Mouse (Mus musculus) kidney, postnatal 36 days (tissue): ENCODE results near the gene Gm1113.

Experiments
- DNase-seq, 2 experiments: peaks; one replicate each; pipeline ENCODE4 v3.0.0; 2021 to 2022; ENCODE audit warnings: mixed read lengths in 2 of 2

Gene Gm1113

DNA sequence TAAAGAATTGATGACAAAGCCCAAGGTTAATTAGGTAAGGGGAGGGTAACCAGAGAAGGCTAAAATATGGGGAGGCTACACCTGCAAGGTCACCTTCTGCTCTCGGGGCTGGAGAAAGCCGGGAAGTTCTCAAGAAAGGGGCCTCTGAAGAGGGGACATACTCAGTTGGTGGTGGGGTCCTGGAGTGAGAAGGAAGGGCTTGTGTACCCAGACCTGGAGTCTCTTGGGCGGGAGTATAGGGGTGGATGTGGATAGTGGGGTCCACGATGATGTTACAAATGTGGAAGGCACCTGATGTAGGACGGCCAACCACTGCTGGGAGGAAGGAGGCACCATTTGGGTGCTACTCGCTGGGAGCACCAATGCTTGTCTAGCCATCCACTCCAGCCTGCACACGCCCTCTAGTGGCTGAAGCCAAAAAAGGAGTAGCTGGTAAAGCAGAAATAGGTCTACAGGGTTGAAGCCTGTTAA is 5.9 kb upstream of the Gm1113 start:
- peak; percentile 63 to 81 for DNase-seq

DNA sequence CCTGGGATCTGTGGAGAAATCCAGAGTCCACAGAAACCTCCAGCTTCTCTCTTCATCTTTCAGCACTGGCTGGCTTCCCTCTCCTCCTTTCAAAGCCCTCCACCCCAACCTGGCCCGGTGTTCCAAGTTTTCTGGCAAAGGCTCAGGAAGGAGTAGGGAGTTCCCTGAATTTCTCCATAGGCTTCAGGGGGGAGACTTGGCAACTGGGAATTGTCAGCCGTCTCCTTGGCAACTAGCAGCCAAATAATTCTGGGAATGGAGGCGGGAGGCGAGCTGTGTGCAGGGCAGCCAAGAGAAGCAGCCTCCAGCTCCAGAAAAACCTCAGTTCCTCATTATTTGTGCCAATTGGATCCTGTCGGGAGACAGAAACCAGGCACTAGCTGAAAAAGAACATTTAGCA is 5.5 kb upstream of the Gm1113 start:
- DNase-seq = no peak

DNA sequence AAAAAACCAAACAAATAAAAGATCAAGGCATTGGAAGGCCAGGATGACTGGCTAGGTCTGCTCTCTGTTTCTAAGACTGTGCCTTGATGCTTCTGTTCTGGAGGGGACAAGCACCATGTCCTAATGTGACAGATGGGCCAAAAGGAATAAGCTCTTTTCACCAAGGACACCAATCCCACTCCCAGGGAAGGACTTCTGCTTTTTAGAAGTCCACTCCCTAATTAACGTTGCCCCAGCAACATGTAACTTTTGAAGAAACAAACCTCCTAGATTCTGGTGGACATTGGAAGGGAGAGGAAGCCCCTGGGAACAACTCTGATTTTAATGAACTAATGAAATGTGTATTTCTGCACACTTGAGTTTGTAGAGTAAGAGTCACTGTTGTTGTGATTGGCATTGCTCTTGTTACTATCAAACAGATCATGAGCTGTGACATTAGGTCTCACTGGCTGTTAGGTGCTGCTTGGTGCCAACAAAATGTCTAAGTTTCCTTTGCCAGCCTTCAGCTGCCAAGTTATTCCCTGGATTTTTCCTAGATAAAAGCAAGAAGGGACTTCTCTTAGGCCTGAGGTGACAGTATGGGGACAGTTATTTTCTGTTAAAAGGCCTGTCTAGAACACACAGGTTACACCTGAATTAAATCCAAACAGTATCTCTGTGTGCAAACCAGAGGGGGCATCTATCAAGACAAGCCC is 4.9 kb upstream of the Gm1113 start:
- no peak for DNase-seq

DNA sequence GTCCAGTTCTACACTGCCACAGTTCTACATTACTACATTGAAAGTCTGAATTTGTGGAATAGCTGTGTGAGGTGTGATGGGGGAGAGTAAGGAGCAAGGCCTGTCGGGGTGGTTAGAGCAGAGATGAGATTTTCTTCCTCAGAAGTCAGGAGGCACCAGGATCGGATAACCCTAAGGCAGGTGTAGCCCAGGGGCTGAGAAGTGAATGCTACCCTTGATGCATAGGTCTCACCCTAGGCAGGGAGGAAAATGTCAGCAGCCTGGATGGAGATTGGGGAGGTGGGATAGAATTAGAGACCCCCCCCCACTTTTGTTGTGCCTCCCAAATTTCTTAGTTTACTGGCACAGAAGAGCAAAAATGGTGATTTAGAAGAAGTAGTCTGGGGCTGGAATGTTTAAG is 4.2 kb upstream of the Gm1113 start:
- DNase-seq = no peak

DNA sequence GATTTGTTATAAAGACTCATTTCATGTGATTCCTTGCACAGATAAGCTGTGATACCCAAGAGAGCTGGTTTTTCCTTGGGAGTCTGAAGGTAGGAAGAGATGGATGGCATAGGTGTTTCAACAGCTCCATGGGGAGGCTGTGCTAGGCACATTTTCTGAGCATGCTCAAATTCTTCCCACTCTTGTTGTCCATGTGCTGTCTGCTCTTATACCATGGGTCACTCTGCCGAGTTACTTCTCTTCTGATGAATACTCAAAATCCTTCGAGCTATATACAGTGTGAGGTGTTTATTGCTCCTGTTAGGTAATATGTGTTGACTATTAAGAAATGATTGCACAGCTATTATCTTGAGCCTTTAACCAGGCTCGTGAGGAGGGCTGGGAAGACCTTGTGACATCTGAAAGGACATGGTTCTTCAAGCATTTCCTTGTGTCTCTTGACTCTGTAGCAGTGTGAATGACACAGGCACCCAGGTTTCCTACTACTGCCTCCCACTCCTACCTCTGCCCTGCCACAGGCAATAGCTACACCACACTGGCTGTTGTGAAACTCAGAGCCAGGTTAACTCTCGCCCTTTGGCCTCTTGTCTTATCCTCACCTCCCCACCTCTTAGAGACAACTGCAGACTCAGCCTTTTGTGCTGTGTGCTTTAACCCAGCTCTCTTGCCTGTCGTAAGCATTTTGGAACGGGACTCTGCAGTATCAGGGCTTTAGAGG is 2.7 kb upstream of the Gm1113 start:
- DNase-seq = peak in 1 of 2 experiments; percentile 9

DNA sequence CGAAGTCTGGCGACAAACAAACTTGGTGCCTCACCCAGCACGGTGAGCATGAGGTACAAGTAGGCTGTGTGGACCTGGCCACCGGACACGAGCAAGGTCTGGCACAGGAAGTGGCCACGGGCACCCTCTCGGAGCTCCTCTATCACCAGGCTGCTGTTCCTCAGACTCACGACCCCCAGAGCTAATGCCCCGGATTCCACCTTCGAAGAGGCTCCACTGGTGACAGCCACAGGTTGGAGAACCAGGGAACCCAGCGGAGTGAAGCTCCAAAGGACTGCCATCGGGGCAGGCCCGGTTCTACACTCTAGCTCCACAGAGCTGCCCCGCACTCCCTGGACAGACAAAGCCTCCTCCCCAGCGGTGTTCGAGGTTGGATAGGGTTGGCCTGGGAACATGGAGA is 1.4 kb downstream of the Gm1113 start:
- no peak for DNase-seq

DNA sequence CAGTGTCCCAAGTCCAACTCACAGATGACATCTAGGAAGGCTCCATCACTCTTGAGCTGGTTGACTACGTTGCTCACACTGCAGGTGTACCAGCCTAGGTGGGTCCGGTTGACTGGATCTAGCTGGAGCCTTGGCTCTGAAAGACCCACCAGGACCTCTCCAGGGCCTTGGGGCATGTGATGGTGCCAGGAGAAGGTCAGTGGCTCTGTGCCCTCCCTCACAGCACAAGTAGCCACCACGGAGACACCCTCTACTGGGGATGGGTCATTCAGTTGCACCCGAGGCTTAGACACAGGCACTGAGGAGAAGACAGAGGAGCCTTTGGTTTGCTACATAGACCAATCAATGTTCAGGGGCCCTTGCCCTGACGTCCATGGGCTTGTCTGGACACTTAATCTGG is 1.9 kb downstream of the Gm1113 start:
- DNase-seq = no peak

DNA sequence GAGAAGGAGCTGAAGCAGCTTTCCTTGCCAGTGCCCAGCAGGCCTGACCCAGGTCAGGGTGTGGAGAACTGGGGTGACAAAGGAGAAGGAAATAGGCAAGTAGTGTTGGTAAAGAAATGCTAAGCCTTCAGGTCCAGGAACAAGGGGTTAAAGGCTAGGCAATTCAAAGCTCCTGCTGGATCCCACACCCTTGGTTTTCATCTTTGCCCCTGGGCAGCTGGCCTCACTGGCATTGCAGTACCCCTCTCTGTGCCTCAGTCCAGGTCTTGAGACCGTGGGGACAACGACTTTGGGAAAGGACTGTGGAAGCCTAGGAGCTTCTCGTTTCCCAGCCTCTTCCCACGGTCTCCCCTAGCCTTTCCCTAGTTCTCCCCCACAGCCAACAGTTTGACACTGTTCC is 4.2 kb downstream of the Gm1113 start:
- DNase-seq = no peak

DNA sequence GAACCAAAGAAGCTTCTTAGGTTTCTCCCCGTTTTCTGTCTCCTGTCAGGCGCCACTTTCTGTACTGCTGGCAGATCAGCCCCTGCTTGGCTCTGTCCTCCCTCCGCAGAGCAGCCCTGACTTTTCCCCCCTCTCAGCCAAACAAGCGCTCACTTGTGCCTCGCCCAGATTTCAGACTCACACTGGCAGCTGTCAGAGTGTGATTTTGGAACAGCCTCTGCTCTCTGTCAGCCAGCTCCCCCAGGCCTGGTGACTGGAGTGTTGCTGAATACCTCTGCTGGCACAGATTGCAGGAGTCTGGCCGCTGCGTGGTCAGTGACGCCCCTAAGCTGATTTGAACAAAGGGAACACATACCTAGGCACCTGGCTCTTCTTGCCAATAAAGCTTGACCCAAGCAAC is 9.8 kb downstream of the Gm1113 start:
- DNase-seq = no peak

DNA sequence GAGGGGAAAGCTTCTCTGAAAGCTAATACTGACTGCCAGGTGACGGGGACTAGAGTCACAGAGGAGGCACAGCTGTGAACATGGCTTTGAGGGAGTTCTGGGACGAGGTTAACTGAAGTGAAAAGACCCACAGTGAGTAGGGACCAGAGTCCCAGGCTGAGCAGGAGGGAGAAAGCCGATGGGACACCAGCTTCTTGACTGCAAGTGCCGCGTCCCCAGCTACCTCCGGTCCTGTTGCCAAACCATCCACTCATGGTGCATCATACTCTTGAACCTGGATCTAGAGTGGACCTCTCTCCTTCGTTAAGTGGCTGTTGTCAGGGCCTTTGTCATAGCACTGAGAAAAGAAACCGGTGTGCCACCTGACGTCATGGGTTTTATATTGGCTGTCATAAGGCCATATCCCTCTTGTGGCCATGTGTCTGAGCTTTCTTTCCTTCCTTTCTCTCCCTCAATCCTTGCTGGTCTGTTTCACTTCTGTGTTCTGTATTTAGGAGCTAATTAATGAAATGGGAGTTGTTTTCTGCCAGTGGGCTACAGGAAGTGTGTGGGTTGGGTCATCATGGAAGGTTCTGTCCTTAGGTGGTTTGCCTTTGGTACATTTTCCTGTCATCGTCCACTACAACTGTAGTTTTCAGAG is 15.6 kb downstream of the Gm1113 start:
- no peak for DNase-seq

DNA sequence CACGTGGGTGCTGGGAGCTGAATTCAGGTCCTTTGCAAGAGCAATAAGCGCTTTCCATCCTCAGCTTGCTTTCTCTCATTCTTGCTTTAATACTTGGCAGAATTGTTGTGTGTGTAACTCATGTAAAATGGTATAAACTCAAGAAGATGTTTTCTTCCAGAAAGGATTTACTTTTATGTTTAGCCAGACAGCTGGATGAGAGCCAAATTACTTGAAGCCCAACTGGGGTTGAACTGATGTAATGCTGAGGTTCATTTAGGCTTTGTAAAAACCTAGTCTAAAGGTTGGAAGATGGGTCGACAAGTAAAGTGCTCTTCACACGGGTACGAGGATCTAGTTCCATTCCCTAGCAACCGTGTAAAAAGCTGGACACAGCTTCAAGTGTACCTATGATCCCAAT is 18.1 kb downstream of the Gm1113 start:
- no peak for DNase-seq

DNA sequence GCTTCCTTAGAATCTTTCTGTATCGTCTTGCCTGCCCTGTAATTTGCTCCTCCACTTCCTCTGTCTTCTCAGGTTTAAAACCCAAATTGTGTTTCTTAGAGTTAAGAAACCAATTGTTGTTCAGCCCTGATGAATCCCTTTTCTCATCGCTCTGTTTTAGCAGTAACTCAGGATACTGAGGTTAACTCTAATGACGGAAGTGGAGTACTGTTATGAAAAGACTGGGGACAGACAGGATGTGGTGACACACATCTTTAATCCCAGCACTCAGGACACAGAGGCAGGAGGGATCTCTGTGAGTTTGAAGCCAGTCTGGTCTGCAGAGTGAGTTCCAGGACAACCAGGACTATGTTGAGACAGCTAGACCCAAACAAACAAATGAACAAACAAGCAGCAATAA is 22.6 kb downstream of the Gm1113 start:
- DNase-seq = no peak

DNA sequence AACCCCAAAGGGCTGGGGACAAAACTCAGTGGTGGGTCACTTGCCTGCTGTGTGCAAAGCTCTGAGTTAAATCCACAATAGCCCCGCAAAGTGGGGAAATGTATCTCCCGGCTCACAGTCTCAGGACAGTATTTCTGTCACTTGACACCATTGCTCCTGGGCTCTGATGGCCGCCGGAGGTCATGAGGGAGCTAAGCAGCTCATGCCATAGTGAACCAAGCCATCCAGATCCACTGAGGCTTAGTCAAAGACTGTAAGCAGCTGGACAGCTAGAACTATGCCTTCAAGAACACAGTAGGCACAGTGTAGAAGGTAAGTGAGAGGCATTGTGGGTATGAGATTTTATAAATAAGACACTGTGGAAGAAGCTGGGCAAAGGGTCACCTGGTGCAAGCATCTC is 23.1 kb downstream of the Gm1113 start:
- no peak for DNase-seq

DNA sequence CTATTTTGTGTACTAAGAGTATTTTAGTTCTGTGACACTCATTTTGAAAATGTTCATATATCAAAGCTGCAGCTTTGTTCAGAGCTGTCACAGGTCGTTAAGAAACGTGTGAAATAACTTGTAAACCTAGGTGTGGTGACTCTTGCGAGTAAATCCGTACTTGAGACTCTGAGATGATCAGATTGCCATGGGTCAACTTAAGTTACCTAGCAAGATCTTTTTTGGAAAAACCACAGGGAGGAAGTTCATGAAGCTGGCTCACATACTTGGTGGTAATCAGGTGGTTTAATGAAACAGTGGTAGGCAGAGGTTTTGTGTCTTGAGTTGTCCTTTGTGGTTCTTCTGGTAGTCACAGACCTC is 24.4 kb downstream of the Gm1113 start:
- no peak for DNase-seq

DNA sequence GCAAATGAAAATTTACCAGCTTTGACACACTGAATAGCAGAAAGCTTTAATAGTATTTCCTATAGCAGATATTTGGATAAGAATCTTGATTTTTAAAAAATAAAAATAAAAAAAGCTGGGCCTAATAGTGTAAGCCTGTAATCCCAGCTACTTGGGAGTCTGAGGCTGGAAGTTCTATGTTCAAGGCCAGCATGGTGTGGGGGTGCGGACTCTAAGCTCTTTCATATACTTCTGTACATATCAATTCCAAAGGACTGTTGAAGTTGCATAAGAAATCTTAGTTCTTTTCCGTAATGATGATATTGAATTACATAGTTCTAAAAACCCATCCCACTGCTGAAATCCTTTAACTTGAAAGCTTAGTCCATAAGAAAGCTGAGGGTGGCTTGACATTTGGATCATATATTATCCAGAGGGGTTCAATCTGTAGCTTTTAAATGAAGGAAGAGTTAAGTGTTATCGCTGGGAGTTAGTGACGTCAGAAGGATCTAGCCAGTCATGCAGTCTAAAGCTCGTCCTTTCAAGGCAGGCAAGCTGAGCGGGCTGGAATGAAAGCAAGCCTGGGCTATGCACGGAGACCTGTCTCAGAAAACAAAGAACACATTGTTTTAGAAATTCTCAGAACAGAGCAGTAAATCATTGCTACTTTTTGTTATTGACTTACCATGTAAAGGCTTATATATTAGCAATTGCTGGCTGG is 24.9 kb downstream of the Gm1113 start:
- DNase-seq = peak; percentile 2 to 24

DNA sequence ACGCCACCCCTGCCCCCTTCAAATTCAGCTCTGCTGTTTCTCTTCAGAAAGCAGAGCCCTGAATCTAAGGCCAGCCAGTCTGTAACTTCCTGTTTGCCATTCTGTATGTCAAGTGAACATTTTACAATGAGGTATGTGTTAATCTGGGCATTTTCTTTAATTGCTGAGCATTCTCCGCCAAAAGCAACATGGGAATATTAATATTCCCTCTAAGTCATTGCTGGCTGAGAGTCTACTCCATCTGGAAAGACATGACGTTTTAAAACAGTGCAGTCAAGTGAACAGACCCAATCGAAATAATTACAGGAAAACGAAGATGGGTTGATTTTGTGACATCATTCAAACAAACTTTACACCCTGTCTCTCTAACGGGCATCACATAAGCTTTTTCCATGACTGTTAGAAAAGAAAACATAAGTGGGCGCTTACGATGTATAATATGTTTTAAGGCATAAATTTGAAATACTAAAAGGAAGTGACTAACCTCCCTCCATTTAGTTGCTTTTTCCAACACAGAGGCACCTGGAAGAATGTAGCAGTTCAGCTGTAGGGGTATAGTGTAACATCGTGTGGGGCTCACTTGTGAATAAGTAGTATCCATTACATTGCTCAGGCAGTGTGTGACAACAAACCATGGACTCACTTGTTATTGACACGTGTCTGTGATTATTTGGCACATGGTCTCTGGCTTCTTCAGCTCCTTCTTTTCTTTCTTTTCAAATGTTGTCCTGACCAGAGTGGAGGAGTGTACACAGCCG is 26.8 kb downstream of the Gm1113 start:
- no peak for DNase-seq

DNA sequence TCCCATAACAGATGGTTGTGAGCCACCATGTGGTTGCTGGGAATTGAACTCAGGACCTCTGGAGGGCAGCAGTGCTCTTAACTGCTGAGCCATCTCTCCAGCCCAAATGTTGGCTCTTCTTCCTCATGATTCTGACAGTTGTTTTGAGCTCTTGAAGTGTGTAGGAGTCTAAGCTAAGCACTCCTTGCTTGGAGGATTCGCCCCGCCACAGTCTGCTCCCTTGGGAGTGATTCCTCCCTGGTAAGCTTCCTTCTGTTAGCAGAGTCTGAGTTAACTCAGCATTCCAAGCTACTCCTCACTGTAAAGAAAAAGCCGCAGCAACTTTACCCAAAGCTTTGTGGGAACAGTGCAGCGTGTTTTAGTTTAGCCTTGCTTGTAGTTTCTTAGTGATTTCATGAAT is 29.6 kb downstream of the Gm1113 start:
- no peak for DNase-seq

DNA sequence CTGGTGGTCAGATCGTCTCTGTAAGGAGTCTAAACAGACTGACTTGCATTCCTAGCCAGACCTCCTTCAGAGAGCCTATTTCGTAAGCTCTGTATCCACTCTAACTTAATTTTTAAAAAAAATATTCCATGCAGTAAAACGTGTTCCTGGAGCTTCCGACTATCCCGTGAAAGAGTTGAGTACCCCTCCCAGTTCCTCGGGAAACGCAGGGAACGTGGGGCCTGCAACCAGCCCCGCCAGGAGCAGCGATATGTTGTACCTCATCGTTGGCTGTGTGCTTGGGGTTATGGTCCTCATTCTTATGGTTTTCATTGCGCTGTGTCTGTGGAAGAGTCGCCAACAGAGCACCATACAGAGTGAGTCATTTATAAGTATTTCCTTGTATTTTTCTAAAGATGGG is 31.5 kb downstream of the Gm1113 start:
- no peak for DNase-seq

DNA sequence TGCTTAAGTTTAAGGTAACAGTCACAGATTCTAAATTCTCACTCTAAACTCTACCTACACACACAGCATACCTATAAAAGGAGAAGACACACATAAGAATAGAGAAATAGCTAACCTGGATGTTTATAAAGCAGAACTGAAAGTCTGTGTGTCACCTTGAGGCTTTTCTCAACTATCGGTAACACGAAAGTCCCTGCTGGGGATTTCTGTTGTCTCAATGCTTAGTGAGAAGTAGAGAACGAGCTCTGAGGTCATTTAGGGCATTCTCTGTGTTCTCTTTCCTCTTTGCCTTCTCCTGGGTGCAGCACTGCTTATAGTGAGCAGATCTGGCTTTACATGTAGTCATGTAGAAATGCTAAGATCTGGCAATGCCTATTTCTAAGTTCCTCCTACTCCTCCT is 34.1 kb downstream of the Gm1113 start:
- DNase-seq = no peak

DNA sequence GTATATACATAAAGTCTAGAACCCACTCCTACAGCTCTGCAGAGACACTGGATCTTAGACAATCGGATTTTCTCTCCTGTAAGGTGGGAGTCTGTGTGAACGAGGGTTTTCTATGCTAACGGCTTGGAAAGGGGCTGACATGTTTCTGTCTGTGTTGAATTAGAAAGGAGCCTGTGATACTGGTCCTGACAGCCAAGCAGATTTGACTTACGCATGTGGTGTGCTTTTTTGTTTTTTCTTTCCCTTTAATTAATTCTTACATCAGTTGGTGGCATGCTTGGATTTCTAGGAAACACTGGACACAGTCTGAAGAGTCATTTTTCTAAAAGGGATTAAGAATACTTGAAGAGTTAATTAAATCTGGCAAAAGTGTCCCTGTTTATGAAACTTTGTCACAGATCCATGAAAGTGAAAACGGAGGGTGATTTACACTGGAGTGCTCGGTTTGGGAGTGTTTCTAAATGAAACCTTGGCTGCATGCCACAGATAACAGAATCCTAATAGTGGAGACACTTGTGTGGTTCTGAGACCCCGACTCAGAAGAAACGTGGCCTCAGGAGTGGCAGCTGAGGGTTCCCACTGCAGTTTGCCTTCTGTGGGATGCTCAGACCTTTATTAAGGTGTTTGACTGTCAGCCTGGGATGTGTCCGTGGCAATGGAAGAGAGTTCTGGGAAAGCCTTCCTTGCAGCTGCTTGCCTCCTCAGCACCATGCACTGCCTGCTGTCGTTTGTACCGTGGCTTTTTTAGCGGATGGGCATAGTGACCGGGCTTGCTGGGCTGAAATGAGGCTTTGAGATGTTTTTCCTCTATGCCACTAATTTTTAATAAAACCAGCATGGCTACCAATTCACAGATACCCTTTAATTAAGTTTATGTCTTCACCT is 35.8 kb downstream of the Gm1113 start:
- DNase-seq = no peak

DNA sequence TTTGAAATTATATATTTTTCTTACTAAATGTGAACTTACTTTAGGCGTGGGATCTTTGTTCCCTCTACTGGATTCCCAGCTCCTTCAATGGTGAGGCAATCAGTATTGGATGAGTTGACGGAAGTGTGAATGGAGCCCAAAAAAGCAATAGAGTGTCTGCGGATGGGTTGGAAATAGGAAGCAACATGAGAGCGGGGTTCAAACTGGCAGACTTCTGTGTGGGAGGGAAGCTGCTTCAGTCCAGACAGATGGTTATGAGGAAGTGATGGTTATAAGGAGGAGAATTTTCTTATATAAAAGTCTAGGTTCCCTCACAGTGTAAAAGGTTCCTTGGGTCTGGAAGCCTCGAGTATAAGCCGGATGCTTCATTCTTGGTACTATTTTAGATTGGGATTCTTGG is 38.6 kb downstream of the Gm1113 start:
- no peak for DNase-seq

DNA sequence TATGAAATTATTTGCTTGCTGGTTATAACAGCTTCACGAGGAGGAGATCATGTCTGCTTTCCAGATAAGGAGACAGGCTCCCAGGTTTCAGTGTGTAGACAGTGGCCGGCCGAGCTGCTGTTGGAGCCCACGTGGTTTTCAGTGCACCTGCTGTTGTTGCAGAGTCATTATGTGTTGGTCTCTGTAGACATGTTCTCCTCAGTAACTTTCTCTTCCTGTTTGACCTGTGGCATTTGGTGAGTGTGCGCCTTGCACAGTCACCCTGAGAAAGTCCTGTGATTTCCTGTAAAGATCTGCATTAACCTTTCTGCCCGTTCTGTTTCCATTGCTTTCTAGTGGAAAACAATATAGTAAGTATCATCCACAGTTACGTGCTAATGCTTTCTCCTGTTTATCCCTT is 42.7 kb downstream of the Gm1113 start:
- no peak for DNase-seq
